Mouse (Mus musculus) layer of hippocampus, adult 8-10 months (tissue): Measurements from ENCODE around the gene Ttc39b. TPM values are rescaled to one million over a fixed set of nuclear protein-coding genes. Genes with fewer than 3 reads are reported as not detected.

Experiments used
- DNase-seq, 2 experiments: peaks; one replicate each; pipeline ENCODE4 v3.0.0; 2022; ENCODE audit warnings: low spot score in 2 of 2
- total RNA-seq, 4 experiments: library from RNA; stranded (reverse); gene quantifications; 2 replicates each; pipeline ENCODE4 v1.2.4; 2022

Ttc39b gene
- total RNA-seq, 4 experiments from 2014 or later, result 31.6 to 45.7 (median 39.1) TPM

DNA sequence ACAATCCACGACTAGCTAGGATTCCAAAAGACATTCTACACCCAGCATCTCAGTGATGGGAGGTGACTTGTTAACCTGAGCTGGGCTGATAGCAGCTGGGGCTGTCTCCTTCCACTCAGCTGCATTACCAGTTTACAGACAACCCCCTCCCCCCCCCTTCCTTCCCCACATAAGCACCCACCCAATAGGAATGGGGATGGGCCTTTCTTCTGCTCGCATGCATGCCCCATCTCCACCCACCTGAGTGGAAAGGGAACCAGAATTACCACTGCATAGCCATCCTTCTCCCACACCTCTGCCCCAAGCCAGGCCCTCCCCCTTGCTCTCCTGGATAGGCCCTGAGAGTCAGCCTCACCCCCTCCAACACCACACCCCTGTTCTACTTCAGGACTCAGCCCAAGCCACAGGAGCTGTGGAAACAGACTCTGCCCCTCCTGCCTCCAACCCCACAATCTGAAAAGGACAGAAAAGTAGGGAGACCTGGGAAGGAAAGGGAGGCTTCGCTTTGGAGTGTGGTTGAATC is 6.2 kb downstream of the Ttc39b start:
- no peak for DNase-seq

DNA sequence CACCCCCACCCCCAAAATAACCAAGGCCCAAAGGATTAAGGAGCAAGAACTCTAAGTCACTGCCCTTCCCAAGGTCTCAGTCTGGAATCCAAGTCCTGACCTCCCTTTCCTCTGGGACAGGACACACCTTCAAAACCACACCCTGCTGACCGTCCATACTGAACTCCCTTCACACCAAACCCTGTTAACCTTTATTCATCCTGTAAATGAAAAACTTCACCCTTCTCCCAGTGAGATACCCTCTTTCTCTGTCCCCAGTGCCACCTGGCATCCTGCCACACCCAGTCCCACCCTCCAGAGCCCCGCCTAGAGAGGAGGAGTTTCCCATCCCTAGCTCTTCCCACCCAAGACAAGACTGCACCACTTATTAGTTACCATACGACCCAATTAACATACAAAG is 7.3 kb downstream of the Ttc39b start:
- DNase-seq, result no peak

DNA sequence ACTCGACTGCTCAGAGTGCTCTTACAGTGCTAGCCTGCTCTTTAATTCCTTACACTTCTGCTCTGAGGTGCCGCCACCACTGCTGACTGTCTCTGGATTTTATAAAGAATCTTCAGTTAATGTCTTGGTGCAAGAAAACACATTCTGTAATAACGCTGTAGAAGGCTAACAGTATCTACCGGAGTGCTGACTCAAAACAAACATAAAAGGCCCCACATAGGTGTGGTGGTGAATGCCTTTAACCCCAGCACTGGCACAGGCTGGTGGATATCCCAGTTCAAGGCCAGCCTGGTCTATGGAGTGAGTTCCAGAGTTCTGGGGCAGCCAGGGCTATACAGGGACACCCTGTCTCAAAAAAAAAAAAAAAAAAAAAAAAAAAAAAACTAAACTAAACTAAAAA is 8.1 kb downstream of the Ttc39b start:
- no peak for DNase-seq

DNA sequence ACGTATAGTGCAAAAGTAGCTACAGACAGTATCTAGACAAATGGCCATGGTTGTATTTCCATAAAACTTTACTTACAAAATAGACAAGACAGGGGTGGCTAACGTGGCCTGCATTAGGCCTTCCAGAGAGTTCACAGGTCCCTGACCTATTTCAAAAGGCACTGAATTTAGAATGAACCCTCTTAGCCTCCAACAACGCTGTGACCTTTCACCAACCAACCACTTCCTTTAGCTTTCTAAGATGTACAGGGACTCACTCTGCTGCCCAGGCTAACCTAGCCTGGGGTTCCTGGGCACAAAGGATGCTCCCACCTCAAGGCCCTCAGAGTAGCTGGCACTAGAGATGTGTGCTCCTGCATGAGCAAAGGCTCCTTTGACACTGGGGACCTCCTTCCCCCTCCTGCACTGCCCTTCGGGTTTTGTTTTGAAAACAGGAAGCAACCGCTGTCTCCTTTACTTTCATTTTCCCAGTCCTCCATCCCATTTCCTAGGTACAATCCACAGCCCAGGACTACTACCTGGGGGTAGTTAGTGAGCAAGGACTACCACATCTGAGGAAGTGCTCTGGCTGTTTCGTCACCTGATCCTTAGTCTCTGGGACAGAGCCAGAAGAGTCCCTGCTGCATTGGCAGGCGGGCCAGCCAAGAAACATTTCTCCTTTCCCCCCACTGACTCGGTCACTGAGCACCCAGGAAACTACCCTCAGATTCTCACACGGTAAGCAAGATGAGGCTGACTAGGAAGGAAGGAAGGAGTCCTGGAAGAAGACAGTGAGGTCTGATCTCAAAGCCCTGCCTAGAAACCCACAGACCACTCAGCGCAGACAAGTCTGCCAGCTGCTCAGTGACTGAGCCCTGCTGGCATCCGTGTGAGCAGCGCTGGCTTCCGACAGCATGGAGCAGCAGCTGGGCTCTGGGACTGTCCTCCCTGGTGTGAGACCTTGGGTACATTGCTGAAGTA is 8.9 kb downstream of the Ttc39b start:
- DNase-seq, result no peak

DNA sequence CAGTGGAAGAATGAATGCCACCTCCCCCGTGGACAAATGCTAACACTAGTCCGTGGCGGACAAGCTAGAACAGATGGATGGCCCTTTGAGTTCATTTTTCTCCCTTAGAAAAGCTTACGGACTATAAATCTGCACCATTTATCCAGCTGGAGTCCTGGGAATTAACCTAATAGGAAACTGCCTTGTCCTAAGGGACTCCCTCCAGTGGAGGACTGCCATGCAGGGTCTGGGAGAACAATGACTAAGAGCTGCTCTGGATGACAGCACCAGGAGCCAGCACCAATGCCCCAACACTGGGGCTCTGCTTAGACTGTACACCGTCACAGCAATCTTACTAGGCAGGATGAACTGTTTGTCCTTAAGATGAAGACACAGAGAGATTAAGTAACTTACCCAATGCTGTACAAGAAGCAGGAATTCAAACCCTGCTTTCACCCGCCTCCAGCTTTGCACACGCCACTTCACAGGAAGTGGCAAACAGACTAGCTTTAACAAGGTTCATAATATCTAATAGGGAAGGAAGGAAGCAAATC is 9.7 kb downstream of the Ttc39b start:
- no peak for DNase-seq

DNA sequence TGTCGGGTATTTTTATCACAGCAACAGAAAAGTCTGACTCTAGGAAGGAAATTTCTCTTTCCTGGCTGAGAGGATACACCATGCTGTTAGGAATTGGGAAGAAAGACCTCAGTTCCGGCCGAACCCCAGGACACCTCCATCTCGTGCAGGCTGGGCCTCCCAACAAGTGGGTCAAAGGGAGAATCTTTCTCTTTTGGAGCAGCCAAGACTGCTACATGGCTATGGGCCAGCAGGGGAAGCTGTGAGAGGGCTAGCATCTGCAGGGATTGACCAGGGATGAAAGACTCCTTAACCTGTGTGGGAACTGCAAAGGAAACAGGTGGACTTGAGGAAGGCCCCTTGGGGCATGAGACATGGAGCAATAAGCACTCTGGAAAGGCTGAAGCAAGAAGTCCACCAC is 11.7 kb downstream of the Ttc39b start:
- no peak for DNase-seq

DNA sequence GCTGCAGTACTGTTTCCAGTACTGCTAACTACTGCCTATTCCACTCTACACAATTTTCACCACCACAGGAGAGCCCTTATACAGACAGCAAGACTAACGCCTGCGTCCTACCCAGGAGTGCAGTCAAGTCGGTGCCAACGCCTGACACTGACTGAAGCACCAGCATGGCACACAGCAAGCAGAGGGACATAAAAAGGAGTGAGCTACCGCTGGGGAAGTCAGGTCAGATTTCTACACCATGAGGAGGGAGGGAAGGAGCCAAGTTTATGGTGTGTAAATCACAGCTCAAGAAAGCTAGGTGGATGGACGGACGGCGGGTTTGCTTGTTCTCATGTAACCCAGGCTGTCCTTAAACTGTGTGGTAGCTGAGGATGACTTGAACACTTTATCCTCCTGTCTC is 12.6 kb downstream of the Ttc39b start:
- no peak for DNase-seq

DNA sequence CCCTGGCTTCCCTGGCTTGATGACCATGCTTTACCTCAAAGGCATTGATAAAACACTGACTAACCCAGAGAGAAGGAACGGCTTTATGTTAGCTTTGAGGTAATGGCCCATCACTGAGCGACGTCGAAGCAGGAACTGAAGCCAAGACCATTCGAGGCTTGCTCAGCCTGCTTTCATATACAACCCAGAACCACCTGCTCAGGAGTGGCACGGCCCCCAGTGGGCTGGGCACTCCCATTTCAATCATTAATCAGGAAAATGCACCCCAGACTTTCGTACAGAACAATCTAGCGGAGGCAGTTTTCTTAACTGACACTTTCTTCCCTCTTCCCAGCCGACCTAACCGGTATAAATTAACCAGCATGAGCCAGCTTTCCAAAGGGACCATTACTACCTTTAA is 13.1 kb downstream of the Ttc39b start:
- DNase-seq, result no peak

DNA sequence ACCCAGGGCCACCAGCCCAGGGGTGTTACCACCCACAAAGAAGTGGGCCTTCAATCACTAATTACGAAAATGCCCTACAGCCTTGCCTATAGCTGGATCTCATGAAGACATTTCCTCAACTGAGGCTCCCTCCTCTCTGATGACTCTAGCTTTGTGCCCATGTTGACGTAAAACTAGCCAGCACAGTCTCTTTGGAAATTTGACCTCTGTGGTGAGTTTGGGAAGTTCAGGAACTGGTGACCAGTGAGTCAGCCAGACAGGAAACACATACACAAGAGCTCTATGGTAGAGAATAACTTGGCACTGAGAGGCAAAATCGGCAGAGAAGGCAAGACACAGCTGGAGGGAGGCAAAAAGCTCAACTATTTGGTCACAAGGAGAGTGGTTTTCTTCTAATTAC is 15.1 kb downstream of the Ttc39b start:
- no peak for DNase-seq

DNA sequence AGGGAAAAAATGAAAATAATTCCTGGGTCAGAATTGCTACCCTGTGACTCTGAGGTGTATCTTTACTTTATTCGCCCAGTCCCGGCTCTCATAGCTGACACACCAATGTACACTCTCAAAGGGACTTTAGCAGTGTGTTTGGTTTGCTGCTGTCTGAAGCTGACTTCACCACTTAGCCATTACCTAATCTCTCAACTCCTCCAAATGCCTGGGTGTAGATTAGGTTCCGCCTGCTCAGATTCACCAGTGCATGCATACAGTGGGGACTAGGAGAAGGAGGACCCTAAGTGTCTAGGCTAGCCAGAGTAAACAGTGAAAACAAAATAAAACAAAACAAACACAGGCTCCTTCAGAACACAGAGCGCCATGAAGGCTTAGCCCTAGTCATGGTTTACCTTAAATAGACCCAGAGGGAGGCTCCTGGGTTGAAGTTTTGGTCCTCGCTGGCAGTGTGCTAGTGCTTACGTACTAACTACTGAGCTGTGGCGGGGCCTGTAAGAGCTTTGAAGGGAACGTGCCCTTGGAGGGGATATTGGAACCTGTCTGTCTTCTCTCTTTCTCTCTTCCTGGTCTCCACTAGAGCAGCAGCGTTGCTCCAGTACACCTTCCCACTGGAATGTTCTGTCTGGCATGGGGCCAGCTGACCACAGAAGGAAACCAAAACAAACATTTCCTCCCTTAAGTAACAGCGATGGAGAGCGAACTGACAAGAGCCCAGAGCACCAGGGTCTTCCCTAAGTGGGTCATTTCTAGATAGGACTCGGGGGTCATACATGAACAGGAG is 16.2 kb downstream of the Ttc39b start:
- no peak for DNase-seq

DNA sequence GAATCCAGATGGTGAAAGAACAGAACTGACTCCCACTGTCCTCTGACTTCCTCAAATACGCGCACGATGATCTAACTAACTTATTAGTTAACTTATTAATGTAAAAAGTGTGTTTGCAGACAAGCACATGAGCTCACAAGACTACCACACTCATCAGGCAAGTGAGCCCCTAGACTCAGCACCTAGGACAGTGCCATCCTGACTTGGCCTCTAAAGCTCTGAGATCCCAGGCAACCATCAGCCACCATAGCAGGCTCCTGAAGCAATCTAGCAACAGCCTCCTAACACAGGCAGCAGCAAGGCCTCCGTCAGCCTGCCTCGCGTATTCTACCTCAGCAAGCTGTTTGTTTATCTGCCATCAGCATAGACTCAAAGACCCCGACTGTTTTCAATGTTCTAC is 17.2 kb downstream of the Ttc39b start:
- no peak for DNase-seq

DNA sequence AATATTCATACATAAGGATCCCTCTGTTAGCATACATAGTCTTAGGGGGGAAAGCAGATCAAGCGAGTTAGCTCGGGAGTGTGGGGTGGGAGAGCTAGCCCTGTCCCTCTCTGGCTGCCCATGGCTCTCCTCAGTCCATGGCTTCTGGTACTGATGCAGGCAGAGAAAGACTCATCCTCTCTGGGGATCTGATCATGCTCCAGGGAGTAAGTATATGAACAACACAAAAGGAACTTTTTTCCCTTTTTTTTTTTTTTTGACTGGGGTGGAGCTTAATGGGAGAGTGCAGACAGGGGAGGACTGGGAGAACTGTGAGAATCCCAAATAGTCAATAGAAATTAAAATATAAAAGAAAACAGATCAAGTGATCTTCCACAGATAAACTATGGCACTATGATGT is 19.0 kb downstream of the Ttc39b start:
- DNase-seq, result no peak

DNA sequence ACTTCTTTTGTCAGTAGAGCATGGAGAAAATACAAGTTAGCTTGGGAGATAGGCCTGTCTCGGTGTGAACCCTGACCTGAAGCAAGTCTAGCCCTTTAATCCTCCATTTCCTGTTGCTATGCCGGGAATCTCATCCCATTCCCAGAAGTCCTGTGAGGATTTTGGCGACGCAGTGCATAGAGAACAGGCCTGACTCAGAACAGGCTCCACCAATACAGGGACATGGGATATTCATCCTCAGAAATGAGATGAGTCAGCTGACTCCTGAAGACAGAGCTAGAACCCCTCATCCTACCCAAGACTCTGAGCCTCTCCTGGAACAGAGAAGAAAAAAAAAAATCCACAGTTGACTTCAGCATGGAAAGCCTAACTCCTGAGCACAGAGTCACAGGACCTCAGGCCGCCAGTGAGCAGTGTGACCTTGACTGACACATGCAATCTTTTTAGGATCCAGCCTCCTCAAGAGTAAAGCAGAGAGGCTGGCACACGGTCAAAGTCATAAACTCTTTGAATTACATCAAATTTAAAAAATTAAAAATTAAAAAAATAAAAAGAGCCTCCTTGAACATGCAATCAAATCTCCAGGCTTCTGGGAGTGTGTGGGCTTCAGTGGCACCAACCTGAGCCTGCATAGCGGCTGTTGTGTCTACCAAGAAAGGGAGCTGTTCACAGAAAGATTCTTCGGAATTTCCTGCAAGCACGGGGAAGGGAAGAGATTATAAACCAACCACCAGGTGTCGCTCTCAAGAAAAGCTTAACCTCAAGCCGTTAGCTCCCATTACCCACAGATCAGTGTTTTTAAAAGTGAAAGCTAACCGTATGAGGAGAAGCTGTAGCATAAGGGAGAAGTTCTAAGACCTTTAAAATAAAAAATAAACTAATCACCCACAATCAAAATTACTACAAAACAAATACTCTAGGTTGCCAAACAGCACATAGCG is 20.9 kb downstream of the Ttc39b start:
- peak; percentile 59 to 72 for DNase-seq

DNA sequence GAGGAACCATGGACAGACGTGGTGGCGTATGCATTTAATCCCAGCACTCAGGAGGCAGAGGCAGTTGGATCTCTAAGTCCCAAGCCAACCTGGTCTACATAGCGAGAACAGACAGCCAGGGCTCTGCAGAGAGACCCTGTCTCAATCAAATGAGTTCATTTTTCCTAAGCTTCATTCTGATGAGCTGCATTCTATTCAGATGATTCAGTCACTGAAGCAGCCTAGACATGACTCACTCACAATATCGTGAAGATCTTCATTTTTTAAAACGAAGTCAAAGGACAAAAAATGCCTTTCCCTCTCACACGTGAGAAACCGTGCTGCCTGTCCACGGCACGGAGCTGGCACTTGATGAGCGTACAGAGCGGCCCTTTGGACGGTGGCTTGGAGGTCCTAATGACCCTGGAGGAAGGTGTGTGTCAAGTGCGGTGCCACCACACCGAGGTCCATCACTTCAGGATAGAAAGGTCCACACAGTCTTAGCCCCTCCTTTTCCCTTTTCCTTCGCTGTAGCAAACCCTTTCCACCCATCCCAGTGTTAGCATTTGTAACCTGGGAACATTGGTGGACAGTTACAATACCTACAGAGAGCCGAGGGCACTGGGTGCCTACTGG is 21.8 kb downstream of the Ttc39b start:
- DNase-seq, result no peak

DNA sequence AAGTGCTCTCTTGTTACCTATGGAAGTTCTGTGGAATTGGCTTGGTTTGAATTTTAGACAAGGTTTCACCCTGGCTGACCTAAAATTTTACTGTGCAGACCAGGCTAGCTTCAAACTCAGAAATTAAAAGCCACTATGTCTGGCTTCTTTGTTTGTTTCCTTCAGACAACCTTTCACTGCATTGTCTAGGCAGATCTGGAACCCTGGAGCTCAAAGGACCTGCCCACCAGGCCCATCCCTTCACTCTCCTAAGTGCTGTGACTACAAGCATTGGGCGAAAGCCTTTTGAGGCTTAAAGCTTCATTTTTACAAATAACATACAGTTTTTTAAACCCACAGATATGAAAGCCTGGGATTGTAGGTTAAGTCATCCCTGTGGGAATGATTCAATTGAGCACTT is 22.3 kb downstream of the Ttc39b start:
- DNase-seq, result no peak

DNA sequence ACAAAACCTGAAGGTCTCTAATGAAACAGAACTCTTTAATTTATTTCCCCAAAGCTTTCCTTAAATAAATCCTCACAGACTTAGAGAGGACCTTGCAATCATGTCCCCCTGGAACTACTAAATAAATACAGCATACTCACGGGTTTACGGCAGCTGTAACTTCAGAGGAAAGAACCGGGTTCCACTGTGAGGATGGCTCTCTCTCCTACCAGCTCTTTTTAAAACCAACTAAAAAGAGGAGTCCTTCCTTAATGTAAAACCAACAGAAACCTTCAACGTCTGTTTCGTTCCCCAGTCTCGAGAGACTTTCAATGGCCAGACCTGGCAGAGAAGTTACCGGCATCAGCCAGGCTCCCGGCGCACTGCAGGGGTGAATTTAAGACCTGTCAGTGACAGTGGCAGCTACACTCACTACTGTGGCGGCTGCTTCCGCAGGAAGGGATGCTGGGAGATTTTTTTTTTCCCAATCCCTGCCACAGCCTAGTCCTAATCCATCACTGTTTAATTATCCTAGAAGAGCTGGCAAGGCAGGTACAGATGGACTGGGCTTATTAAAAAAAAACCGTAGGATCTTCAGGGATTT is 39.2 kb downstream of the Ttc39b start:
- peak in 1 of 2 experiments; percentile 40 for DNase-seq

DNA sequence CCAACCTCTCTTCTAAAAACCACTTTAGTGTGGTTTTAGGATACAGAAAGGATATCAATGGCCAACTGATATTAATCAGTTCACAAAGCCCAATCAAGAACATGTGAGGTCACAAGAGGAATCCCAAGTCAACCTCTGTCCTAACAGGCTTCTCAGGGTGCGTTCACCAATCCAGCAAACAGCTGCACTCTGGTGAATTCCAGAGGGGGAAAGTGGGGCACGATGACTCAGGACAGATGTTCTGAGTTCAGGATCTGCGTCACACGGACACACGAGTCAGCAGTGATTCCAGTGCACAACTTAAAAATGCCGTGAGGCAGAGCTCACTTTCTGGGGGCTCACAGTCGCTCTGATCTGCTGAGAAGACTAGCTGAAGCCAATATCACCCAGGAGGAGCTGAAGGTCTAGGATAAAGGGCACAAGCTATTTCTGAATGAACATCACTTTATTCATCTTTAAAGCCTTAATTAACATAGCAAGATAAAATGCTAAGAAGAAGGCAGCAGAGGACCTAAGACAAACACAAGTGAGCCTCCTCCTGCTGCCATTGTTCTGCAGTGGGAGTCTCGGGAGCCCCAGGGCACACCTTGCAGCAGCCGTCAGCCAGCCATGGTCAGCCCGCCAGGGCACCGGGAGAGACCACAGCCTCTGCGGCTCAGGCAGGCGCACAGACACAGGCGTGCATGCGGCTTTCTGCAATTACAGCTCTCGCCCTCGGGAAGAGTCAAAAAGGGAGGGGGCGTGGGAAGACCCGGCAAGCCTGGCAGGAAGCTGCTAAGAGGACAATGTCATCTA is 39.9 kb downstream of the Ttc39b start:
- no peak for DNase-seq

DNA sequence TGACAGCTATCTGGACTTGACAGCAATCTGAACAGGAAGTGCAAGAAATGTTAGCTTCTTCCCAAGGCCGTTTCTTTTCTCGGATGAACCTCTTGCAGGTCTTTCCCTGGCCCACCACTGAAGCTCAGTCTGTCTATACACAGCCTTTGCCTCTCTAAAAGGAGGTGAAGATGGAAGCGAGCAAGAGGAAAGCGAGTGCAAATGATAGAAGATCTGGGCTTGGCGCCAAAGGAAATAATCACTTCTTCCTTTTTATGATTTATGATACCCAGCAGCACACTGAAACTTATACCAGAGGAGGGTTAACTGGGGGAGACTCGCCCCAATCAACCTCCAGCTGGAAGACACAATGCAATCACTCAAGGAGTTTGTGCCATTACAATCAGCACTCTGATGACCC is 41.6 kb downstream of the Ttc39b start:
- no peak for DNase-seq

DNA sequence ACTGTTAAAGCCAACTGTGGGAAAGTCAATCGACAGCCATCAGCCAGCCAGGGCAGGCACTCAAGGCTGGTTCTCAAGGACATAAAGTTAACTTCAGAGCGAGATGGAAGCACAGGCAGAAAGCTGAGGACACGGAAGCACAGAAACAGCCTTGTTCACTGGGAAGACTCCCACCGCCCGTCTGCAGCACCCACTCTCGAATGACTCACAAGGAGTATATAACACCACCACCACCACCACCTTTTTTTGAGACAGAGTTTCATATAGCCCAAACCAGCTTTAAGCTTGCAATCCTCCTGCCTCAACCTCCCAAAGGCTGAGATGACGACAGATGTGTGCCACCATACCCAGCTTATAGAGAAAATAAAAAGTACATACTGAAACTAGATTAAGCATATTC is 44.8 kb downstream of the Ttc39b start:
- DNase-seq, result no peak
